Mouse (Mus musculus): ENCODE data around the gene Olfr601. TPM values are rescaled to one million over a fixed set of nuclear protein-coding genes. Genes with fewer than 3 reads are reported as not detected.

Olfr601 gene
- total RNA-seq (2023) = not detected

DNA sequence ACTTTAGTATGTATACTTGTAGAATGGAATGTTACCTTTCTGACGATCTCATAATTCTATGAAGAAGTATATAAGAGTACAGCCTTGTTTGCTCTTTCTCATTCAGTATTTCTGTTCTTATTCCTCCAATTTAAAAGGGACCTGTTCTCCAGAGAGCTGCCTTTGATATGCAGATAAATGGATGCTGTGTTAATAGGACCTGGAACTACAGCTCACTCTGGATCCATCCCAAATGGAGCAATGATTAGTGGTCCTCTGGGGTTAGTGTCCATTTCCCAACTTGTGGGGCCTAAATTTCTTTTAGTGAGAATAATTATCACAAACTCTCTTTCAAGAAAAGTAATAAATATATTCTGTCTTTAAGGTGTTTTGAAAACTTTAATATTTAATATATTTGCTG lies at the start of gene Olfr601:
TSS of gene Olfr601 (minus strand) at position 101 of the 400 bp plus-strand sequence.

DNA sequence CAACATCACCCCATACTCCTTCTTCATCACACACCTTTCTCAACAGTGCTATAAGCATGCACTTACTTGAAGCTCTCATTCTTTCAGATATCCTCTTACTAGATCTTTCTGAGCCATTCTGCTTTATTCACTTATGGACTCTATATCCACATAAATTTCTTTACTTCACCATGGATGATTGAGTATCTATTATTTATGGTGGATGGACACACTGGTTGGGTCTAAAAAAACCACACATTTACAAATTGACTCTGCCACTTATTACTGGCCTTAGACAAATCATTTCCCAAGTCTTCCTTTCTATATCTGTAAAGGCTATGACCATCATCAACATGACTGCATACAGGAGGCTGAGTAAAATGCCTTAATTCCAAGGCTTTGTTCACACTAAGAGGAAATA lies 23.6 kb upstream of the Olfr601 start, which contains the start of gene Olfr603:
TSS of gene Olfr603 (minus strand) at position 101 of the 400 bp plus-strand sequence.

DNA sequence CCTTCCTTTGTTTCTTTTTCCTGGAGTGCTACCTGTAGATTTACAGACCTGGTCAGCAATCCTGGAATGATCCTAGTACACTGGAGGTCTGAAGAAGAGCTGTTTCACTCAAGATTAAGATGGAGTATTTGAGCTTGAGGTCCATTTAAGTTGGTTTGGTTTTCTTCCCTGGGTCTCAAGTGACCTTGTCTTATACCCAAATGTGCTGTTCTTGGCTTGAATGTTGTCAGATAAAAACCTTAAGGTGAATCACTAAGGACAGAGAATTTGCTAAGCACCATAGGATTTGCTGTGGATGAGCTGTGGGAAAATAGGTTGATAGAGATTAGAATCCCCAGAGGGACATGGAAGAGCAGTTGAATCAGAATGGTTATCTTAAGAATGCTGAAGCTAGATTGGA lies 12.9 kb downstream of the Olfr601 start, which contains the start of gene Olfr600:
TSS of gene Olfr600 (minus strand) at position 101 of the 400 bp plus-strand sequence.

DNA sequence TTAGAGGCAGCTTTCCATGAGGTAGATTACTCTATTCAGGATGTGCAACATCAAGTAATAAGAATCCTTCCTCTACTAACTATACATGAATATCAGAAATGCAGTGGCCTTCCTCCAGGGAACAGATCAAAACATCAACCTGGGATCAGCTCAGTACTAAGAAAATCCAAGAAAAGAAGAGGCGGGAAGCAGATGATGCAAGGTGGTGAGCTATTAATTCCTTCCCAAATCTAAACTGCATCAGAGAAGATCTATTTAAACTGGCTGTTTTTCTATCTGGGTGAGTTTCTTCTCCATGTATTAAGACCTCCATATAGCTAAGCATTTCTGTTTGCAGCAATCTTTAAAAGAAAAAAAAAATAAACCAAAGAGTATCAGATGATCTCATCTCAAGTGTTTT lies 26.8 kb downstream of the Olfr601 start, which contains the start of gene Olfr599:
TSS of gene Olfr599 (plus strand) at position 301 of the 400 bp plus-strand sequence.

DNA sequence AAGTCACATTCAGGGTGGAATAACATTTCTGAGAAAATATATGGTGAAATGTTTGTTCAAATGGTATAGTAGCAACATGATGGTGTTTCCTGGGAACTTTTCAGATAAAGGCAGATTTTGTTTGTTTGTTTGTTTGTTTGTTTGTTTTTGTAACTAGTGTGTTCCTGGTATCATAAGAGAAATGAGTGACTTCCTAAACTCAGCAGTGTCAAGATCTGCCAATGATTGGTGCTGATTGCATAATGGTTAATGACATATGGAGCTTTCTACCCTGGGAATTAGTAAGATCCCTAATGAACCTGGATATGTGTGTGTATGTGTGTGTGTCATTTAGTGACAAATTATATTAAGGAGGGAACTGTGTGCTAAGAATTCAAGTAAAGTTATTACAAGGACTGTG lies 39.2 kb downstream of the Olfr601 start, which contains the start of gene Olfr598:
TSS of gene Olfr598 (plus strand) at position 301 of the 400 bp plus-strand sequence.

DNA sequence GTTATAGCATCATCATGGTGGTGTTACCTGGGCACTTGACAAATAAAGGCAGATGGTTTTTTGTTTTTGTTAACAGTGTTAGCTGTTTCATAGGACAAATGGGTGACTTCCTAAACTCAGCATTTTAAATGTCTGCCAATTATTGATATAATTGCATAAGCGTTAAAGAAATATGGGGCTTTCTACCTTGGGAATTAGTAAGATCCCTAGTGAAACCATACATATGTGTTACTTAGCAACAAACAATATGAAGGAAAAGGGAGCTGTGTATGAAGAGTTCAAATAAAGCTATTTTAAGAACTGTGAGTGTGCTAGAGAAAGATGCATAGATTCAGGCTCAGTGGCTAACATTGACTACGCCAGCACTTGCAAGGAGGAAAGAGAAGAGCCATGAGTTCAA lies 46.4 kb downstream of the Olfr601 start, which contains the start of gene Olfr597:
TSS of gene Olfr597 (plus strand) at position 301 of the 400 bp plus-strand sequence.

Other genes with a start within 250 kb of the Olfr601 start
- gene Olfr586, start 237.0 kb downstream of the Olfr601 start, total RNA-seq (2023) = not detected
- not detected for gene Olfr588-ps1, start 221.8 kb downstream of the Olfr601 start, total RNA-seq (2023)
- gene Olfr589, start 206.3 kb downstream of the Olfr601 start, total RNA-seq (2023) = not detected
- not detected for gene Olfr591, start 184.3 kb downstream of the Olfr601 start, total RNA-seq (2023)
- not detected for gene Olfr592, start 177.9 kb downstream of the Olfr601 start, total RNA-seq (2023)
- not detected for gene Olfr593, start 150.8 kb downstream of the Olfr601 start, total RNA-seq (2023)
- gene Olfr594, start 145.7 kb downstream of the Olfr601 start, total RNA-seq (2023) = not detected
- gene Usp17ld, start 110.2 kb downstream of the Olfr601 start, total RNA-seq (2023) = not detected
- gene Olfr596, start 57.0 kb downstream of the Olfr601 start, total RNA-seq (2023) = not detected
- gene Olfr597, start 46.3 kb downstream of the Olfr601 start, total RNA-seq (2023) = not detected
- not detected for gene Olfr598, start 39.1 kb downstream of the Olfr601 start, total RNA-seq (2023)
- not detected for gene Olfr599, start 26.7 kb downstream of the Olfr601 start, total RNA-seq (2023)
- not detected for gene Olfr600, start 13.0 kb downstream of the Olfr601 start, total RNA-seq (2023)
- gene Olfr603, start 23.5 kb upstream of the Olfr601 start, total RNA-seq (2023) = not detected
- not detected for gene Usp17lc, start 52.4 kb upstream of the Olfr601 start, total RNA-seq (2023)
- gene Olfr605, start 82.8 kb upstream of the Olfr601 start, total RNA-seq (2023) = not detected
- not detected for gene Olfr606, start 86.4 kb upstream of the Olfr601 start, total RNA-seq (2023)
- not detected for gene Olfr607, start 101.5 kb upstream of the Olfr601 start, total RNA-seq (2023)
- gene Olfr608, start 107.2 kb upstream of the Olfr601 start, total RNA-seq (2023) = not detected
- gene Olfr609, start 135.4 kb upstream of the Olfr601 start, total RNA-seq (2023) = not detected
- gene Olfr610, start 149.5 kb upstream of the Olfr601 start, total RNA-seq (2023) = not detected
- gene Olfr611, start 158.2 kb upstream of the Olfr601 start, total RNA-seq (2023) = not detected
- gene Olfr612, start 180.1 kb upstream of the Olfr601 start, total RNA-seq (2023) = not detected
- not detected for gene Olfr613, start 185.4 kb upstream of the Olfr601 start, total RNA-seq (2023)
- gene Olfr615, start 193.4 kb upstream of the Olfr601 start, total RNA-seq (2023) = not detected
- gene Olfr616, start 206.5 kb upstream of the Olfr601 start, total RNA-seq (2023) = not detected
- not detected for gene Olfr617, start 210.4 kb upstream of the Olfr601 start, total RNA-seq (2023)
- gene Olfr618, start 227.4 kb upstream of the Olfr601 start, total RNA-seq (2023) = not detected
- gene Olfr619, start 237.9 kb upstream of the Olfr601 start, total RNA-seq (2023) = not detected
- gene Olfr620, start 249.9 kb upstream of the Olfr601 start, total RNA-seq (2023) = not detected

Data from monocyte, adult 59 days (primary cell).